Mouse (Mus musculus): ENCODE data around the gene Hes5. TPM values are rescaled to one million over a fixed set of nuclear protein-coding genes. Genes with fewer than 3 reads are reported as not detected.

Gene Hes5
- polyA plus RNA-seq, 2 experiments, result 0.77 to 1.6 TPM

GRCm38 (mm10) chr4:154999379-154999778, 38.7 kb downstream of the Hes5 start:
- Histone ChIP-seq H3K9me3 (ENCODE audit: control insufficient read depth, low read length) (no peaks in the 10 kb centered on the region), H3K4me3 (replicated peaks; ENCODE audit: low read length) (no peak overlapping the region), H3K4me2 (replicated peaks; ENCODE audit: low read depth, low read length, severe bottlenecking) (no peak overlapping the region), H3K27me3 (ENCODE audit: control insufficient read depth, insufficient read depth, low read length) (no peaks in the 10 kb centered on the region), H3K36me3 (ENCODE audit: control insufficient read depth, insufficient read depth, low read length) (no peaks in the 10 kb centered on the region), H3K9ac (ENCODE audit: low read depth, low read length, severe bottlenecking) (no peak overlapping the region), H3K4me1 (ENCODE audit: control insufficient read depth, insufficient read depth, low read length) (no peaks in the 10 kb centered on the region), H3K27ac (replicated peaks; ENCODE audit: low read depth, low read length) (no peak overlapping the region)
- 74% methylated on average over 5 of the region's 5 CpGs for WGBS
- DNase-seq (ENCODE audit: low spot score) (no peak), ATAC-seq (ENCODE audit: low FRiP score, low read depth) (no peak)
- TF ChIP-seq POLR2A (IDR thresholded peaks at IDR 0.05; ENCODE audit: borderline replicate concordance, extremely low read depth, insufficient read depth, insufficient read length), result no peak

- Histone ChIP-seq H3K4me1 (ENCODE audit: control insufficient read depth, insufficient read depth, low read length) (no peaks in the 10 kb centered on the region), H3K27ac (replicated peaks; ENCODE audit: low read depth, low read length) (no peak overlapping the region), H3K36me3 (ENCODE audit: control insufficient read depth, insufficient read depth, low read length) (no peaks in the 10 kb centered on the region), H3K27me3 (ENCODE audit: control insufficient read depth, insufficient read depth, low read length) (no peaks in the 10 kb centered on the region), H3K4me3 (replicated peaks; ENCODE audit: low read length) (no peak overlapping the region), H3K4me2 (replicated peaks; ENCODE audit: low read depth, low read length, severe bottlenecking) (no peak overlapping the region), H3K9ac (ENCODE audit: low read depth, low read length, severe bottlenecking) (no peak overlapping the region), H3K9me3 (ENCODE audit: control insufficient read depth, low read length) (no peaks in the 10 kb centered on the region)
- WGBS, result 89% methylated on average over 3 of the region's 3 CpGs
- ATAC-seq (ENCODE audit: low FRiP score, low read depth), result no peak
- TF ChIP-seq POLR2A (IDR thresholded peaks at IDR 0.05; ENCODE audit: borderline replicate concordance, extremely low read depth, insufficient read depth, insufficient read length), result no peak
- DNase-seq (ENCODE audit: low spot score), result no peak
Observed at GRCm38 (mm10) chr4:155005278-155005677, 44.6 kb downstream of the Hes5 start.

GRCm38 (mm10) chr4:155006296-155006695, 45.6 kb downstream of the Hes5 start:
- no peaks in the 10 kb centered on the region for H3K4me1 ChIP-seq (ENCODE audit: control insufficient read depth, insufficient read depth, low read length)
- no peak for TF ChIP-seq POLR2A (IDR thresholded peaks at IDR 0.05; ENCODE audit: borderline replicate concordance, extremely low read depth, insufficient read depth, insufficient read length)

DNA sequence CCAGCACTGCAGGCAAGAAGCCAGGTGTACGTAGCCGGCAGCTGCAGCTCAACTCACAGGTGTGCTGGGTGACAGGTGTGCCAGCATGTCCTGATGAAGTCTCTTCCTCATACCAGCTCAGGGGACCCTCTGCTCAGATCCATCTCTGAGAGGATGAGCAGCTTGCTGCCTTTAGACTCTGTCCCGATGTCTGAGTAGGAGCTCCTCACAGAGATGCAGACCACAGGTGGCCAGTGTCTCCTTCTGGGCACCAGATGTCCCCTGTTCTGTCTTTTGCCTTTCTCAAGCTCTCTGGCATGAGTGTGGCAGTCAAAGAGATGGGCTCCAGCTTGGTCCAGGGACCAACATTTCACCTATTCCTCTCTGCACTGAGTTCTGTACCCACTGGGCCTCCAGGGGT, 46.9 kb downstream of the Hes5 start:
- DNase-seq (ENCODE audit: low spot score), result no peak
- H3K9ac ChIP-seq (ENCODE audit: low read depth, low read length, severe bottlenecking), result no peak overlapping the region
- no peak for ATAC-seq (ENCODE audit: low FRiP score, low read depth)
- H3K27ac ChIP-seq (replicated peaks; ENCODE audit: low read depth, low read length), result no peak overlapping the region
- H3K36me3 ChIP-seq (ENCODE audit: control insufficient read depth, insufficient read depth, low read length), result no peaks in the 10 kb centered on the region
- TF ChIP-seq POLR2A (IDR thresholded peaks at IDR 0.05; ENCODE audit: borderline replicate concordance, extremely low read depth, insufficient read depth, insufficient read length), result no peak
- no peaks in the 10 kb centered on the region for H3K9me3 ChIP-seq (ENCODE audit: control insufficient read depth, low read length)
- H3K4me1 ChIP-seq (ENCODE audit: control insufficient read depth, insufficient read depth, low read length), result no peaks in the 10 kb centered on the region
- H3K27me3 ChIP-seq (ENCODE audit: control insufficient read depth, insufficient read depth, low read length), result no peaks in the 10 kb centered on the region
- no peak overlapping the region for H3K4me2 ChIP-seq (replicated peaks; ENCODE audit: low read depth, low read length, severe bottlenecking)
- no peak overlapping the region for H3K4me3 ChIP-seq (replicated peaks; ENCODE audit: low read length)
- WGBS, result 83% methylated on average over 3 of the region's 3 CpGs

More at GRCm38 (mm10) chr4:155006296-155006695, 45.6 kb downstream of the Hes5 start:
- no peak overlapping the region for H3K9ac ChIP-seq (ENCODE audit: low read depth, low read length, severe bottlenecking)
- H3K36me3 ChIP-seq (ENCODE audit: control insufficient read depth, insufficient read depth, low read length), result no peaks in the 10 kb centered on the region
- DNase-seq (ENCODE audit: low spot score) (no peak), ATAC-seq (ENCODE audit: low FRiP score, low read depth) (no peak)
- no peak overlapping the region for H3K4me2 ChIP-seq (replicated peaks; ENCODE audit: low read depth, low read length, severe bottlenecking)
- H3K27ac ChIP-seq (replicated peaks; ENCODE audit: low read depth, low read length), result no peak overlapping the region
- H3K9me3 ChIP-seq (ENCODE audit: control insufficient read depth, low read length), result no peaks in the 10 kb centered on the region
- 40% methylated on average over 10 of the region's 10 CpGs for WGBS
- no peaks in the 10 kb centered on the region for H3K27me3 ChIP-seq (ENCODE audit: control insufficient read depth, insufficient read depth, low read length)
- no peak overlapping the region for H3K4me3 ChIP-seq (replicated peaks; ENCODE audit: low read length)

- H3K4me3 ChIP-seq (replicated peaks; ENCODE audit: low read length), result no peak overlapping the region
- H3K4me2 ChIP-seq (replicated peaks; ENCODE audit: low read depth, low read length, severe bottlenecking), result no peak overlapping the region
- DNase-seq (ENCODE audit: low spot score), result no peak
- no peaks in the 10 kb centered on the region for H3K36me3 ChIP-seq (ENCODE audit: control insufficient read depth, insufficient read depth, low read length)
- no peaks in the 10 kb centered on the region for H3K9me3 ChIP-seq (ENCODE audit: control insufficient read depth, low read length)
- TF ChIP-seq POLR2A (IDR thresholded peaks at IDR 0.05; ENCODE audit: borderline replicate concordance, extremely low read depth, insufficient read depth, insufficient read length), result no peak
- H3K4me1 ChIP-seq (ENCODE audit: control insufficient read depth, insufficient read depth, low read length), result no peaks in the 10 kb centered on the region
- ATAC-seq (ENCODE audit: low FRiP score, low read depth), result no peak
- H3K27me3 ChIP-seq (ENCODE audit: control insufficient read depth, insufficient read depth, low read length), result no peaks in the 10 kb centered on the region
- H3K27ac ChIP-seq (replicated peaks; ENCODE audit: low read depth, low read length), result no peak overlapping the region
- H3K9ac ChIP-seq (ENCODE audit: low read depth, low read length, severe bottlenecking), result no peak overlapping the region
Observed at GRCm38 (mm10) chr4:155008075-155008474, 47.4 kb downstream of the Hes5 start.

GRCm38 (mm10) chr4:155009216-155009615, 48.5 kb downstream of the Hes5 start:
- no peaks in the 10 kb centered on the region for H3K36me3 ChIP-seq (ENCODE audit: control insufficient read depth, insufficient read depth, low read length)
- H3K9ac ChIP-seq (ENCODE audit: low read depth, low read length, severe bottlenecking), result no peak overlapping the region
- no peaks in the 10 kb centered on the region for H3K4me1 ChIP-seq (ENCODE audit: control insufficient read depth, insufficient read depth, low read length)
- no peak overlapping the region for H3K4me2 ChIP-seq (replicated peaks; ENCODE audit: low read depth, low read length, severe bottlenecking)
- DNase-seq (ENCODE audit: low spot score) (no peak), ATAC-seq (ENCODE audit: low FRiP score, low read depth) (no peak)
- H3K27ac ChIP-seq (replicated peaks; ENCODE audit: low read depth, low read length), result no peak overlapping the region
- no peak overlapping the region for H3K4me3 ChIP-seq (replicated peaks; ENCODE audit: low read length)
- TF ChIP-seq POLR2A (IDR thresholded peaks at IDR 0.05; ENCODE audit: borderline replicate concordance, extremely low read depth, insufficient read depth, insufficient read length), result no peak
- WGBS, result 82% methylated on average over 3 of the region's 3 CpGs
- H3K9me3 ChIP-seq (ENCODE audit: control insufficient read depth, low read length), result no peaks in the 10 kb centered on the region
- H3K27me3 ChIP-seq (ENCODE audit: control insufficient read depth, insufficient read depth, low read length), result no peaks in the 10 kb centered on the region

All from limb, embryonic 14.5 days (tissue).